Mouse (Mus musculus) stomach, postnatal 0 days (tissue): ENCODE data around the gene Pithd1. TPM values are rescaled to one million over a fixed set of nuclear protein-coding genes. Genes with fewer than 3 reads are reported as not detected.

Experiments
- ATAC-seq: fragments of 200-750 bp; cut with Nextera tagmentation; 2 replicates; pipeline ENCODE4 v1.8.0; 2017; ENCODE audit not compliant: low FRiP score, low TSS enrichment
- DNase-seq: peaks from one replicate; pipeline ENCODE4 v3.0.0-alpha.2; 2016; ENCODE audit warnings: low spot score
- H3K27ac ChIP-seq: fragments of 300-500 bp; sonication (generic); replicated peaks from 2 replicates; pipeline ENCODE4 v1.5.1; 2014; ENCODE audit warnings: mild to moderate bottlenecking, control low read depth
- H3K27me3 ChIP-seq: fragments of 300-500 bp; sonication (generic); 2 replicates; pipeline ENCODE4 v1.6.1; 2014; ENCODE audit warnings: low read length; ENCODE audit not compliant: control insufficient read depth, insufficient read depth
- H3K36me3 ChIP-seq: fragments of 300-500 bp; sonication (generic); 2 replicates; pipeline ENCODE4 v1.6.1; 2014; ENCODE audit warnings: low read length, mixed read lengths; ENCODE audit not compliant: control insufficient read depth, insufficient read depth
- H3K4me1 ChIP-seq: fragments of 300-500 bp; sonication (generic); replicated peaks from 2 replicates; pipeline ENCODE4 v1.6.1; 2014; ENCODE audit warnings: antibody characterized with exemption; ENCODE audit not compliant: control insufficient read depth, insufficient read depth
- H3K4me2 ChIP-seq: fragments of 300-500 bp; sonication (generic); replicated peaks from 2 replicates; pipeline ENCODE4 v1.6.1; 2014; ENCODE audit warnings: low read depth, mild to moderate bottlenecking, control low read depth, moderate library complexity
- H3K4me3 ChIP-seq: fragments of 300-500 bp; sonication (generic); 2 replicates; pipeline ENCODE4 v1.5.1; 2014; ENCODE audit warnings: low read depth, low read length, control low read depth
- H3K9ac ChIP-seq: fragments of 300-500 bp; sonication (generic); 2 replicates; pipeline ENCODE4 v1.6.1; 2014; ENCODE audit warnings: mild to moderate bottlenecking, low read length, control low read depth, mixed read lengths
- H3K9me3 ChIP-seq: fragments of 300-500 bp; sonication (generic); 2 replicates; pipeline ENCODE4 v1.6.1; 2016; ENCODE audit warnings: low read length; ENCODE audit not compliant: control insufficient read depth
- CTCF ChIP-seq: IDR thresholded peaks from 2 replicates; pipeline ENCODE4 v1.5.1; 2016; ENCODE audit warnings: antibody characterized with exemption, low read depth, mild to moderate bottlenecking, moderate library complexity
- EP300 ChIP-seq: optimal IDR thresholded peaks from 2 replicates; pipeline ENCODE3; 2016; ENCODE audit warnings: antibody characterized with exemption
- WGBS: fragments of 180-500 bp; shearing (Covaris S2); extraction: QIAGEN DNeasy Blood & Tissue Kit; methylation state at CpG from one replicate; pipeline ENCODE4 v1.1.7; 2014; 5-methylcytosine and 5-hydroxymethylcytosine counted together
- polyA plus RNA-seq: library from polyadenylated mRNA; unstranded; fragments of >200 nt; fragmentation: Nextera tagmentation; extraction: Ambion mirVana; gene quantifications from 2 replicates; pipeline ENCODE4 v1.2.1, GENCODE M21; 2015

Pithd1 gene
- polyA plus RNA-seq, 1 experiment from 2014 or later, result 40.7 TPM

DNA sequence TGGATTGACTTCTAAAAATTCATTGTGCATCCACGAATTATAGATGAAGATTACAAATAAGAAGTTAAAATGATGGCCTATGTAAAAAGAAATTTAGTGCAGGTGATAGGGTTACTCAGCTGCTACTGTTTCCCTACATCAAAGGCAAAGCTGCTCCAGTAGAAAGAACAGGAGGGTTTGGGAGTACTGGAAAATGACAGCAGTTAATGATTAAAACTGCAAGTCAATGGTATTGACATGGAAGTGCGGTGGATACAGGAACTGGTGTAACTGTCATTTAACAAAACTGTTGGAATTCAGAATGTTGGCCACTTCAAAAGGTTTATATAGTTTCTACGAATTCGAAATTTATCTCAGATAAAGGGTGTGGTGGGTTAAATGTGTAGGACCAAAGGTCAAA is 8.1 kb upstream of the Pithd1 start:
- Histone ChIP-seq H3K4me2 (no peak overlapping the region), H3K27me3 (no peaks in the 10 kb centered on the region), H3K9me3 (no peaks in the 10 kb centered on the region), H3K36me3 (no peaks in the 10 kb centered on the region), H3K27ac (no peak overlapping the region), H3K9ac (no peak overlapping the region), H3K4me3 (no peak overlapping the region), H3K4me1 (no peaks in the 10 kb centered on the region)
- no peak for ATAC-seq
- WGBS, result 80% methylated on average over 4 of the region's 4 CpGs
- no peak for TF ChIP-seq EP300
- DNase-seq, result no peak

DNA sequence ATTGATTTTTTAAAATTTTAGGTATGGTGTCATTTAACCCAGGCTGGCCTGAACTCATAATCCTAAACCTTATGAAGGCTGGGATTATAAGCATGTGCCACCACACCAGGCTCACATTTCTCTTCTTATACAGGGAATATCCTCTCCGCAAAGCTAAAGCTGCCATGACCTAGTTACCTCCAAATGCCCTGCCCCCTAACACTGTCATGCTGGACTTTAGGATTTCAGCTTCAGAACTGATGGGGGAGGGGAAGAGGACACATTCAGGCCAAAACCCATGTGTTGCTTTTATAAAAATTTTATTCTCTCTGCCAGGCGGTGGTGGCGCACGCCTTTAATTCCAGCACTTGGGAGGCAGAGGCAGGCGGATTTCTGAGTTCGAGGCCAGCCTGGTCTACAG is 6.9 kb upstream of the Pithd1 start:
- no peak for DNase-seq
- no peak for ATAC-seq
- Histone ChIP-seq H3K9me3 (no peaks in the 10 kb centered on the region), H3K36me3 (no peaks in the 10 kb centered on the region), H3K27ac (no peak overlapping the region), H3K4me3 (no peak overlapping the region), H3K27me3 (no peaks in the 10 kb centered on the region), H3K4me1 (no peaks in the 10 kb centered on the region), H3K4me2 (no peak overlapping the region), H3K9ac (no peak overlapping the region)
- 94% methylated on average over 6 of the region's 6 CpGs for WGBS
- no peak for TF ChIP-seq CTCF
- no peak for TF ChIP-seq EP300

DNA sequence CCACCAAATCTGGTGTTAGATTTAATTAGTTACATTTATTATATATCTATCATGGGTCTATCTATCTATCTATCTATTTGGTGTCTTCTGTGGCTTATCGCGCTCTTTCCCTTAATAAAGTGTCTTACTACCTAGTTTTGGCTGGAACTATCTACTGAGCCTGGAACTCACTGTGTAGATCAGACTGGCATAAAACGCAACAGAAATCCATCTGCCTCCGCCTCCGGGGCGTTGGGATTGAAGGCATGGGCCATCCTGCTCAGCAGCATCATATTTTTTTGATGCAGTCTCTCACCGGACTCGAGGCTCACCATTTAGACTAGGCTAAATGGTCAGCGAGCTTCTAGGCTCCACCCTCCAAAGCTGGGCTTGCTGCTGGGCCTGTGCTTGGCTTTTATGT is 650 bp upstream of the Pithd1 start:
- 63% methylated on average over 9 of the region's 9 CpGs for WGBS
- Histone ChIP-seq H3K27me3 (no peaks in the 10 kb centered on the region), H3K4me3 (peak overlapping the region; percentile 98), H3K4me2 (peak overlapping the region; percentile 97), H3K4me1 (no peaks in the 10 kb centered on the region), H3K9me3 (no peaks in the 10 kb centered on the region), H3K9ac (no peak overlapping the region), H3K27ac (peak overlapping the region; percentile 90), H3K36me3 (0 out of 2 replicates have a peak, but pooled peaks cover 4% of the 10 kb centered on the region)
- TF ChIP-seq EP300, result no peak
- no peak for TF ChIP-seq CTCF
- ATAC-seq, result no peak
- DNase-seq, result no peak

DNA sequence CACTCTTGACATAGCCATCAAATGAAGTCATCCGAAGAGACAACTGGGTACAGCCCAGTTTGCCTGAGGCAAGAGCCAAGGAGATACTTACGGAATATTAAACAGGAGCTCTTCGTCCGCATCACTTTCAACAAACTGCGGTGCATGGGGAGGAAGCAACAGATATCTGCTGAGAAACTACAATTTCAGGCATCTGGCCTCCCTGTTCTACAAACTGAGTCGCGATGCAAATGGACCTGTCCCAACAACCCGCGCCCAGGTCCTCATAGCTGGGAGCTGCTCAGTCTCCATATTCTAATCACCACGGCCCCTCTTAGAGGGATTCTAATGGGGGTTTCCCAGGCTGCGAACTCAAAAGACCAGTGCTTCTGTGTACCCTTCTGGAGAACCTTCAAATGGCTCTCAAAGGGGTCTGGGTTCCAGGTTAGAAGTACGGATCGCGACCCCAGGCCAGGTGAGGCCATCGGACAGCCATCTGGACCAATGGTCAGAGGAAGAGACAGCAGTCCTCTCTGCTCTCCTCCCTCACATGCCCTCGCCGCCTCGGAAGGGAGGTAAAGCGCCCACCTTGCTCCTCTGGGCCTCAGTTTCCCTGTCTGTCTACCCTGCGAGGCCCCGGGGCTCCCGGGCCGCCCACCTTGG is 642 bp downstream of the Pithd1 start:
- Histone ChIP-seq H3K4me3 (peak overlapping the region; percentile 98), H3K27me3 (no peaks in the 10 kb centered on the region), H3K4me2 (peak overlapping the region; percentile 97), H3K27ac (peak overlapping the region; percentile 90), H3K9ac (peak overlapping the region; percentile 95), H3K4me1 (no peaks in the 10 kb centered on the region), H3K9me3 (no peaks in the 10 kb centered on the region), H3K36me3 (0 out of 2 replicates have a peak, but pooled peaks cover 4% of the 10 kb centered on the region)
- 5% methylated on average over 23 of the region's 23 CpGs for WGBS
- no peak for TF ChIP-seq CTCF
- no peak for TF ChIP-seq EP300
- no peak; the same call in 1 of the 2 replicates for ATAC-seq
- DNase-seq, result no peak

DNA sequence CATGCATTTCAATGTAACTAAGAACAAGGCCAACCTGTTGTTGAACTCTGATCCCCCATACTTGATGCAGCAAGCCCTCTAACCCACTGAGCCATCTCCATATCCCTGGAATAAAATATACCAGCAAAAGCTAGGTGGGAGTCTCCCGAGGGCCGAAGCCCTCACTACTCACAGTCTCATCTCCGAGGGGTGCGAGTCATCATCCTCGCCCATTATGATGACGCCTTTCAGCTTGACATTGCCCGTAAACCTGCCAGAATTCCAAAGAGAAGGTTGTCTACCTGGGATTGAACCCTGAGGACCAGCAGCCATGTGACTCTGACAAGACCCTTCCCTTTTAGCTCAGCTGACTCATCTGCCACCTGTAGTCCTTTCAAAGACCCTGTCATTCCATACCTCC is 1.3 kb downstream of the Pithd1 start:
- no peak for ATAC-seq
- Histone ChIP-seq H3K4me3 (peak overlapping the region; percentile 98; the same call in 1 of the 2 replicates), H3K27ac (no peak overlapping the region), H3K9me3 (no peaks in the 10 kb centered on the region), H3K4me2 (peak overlapping the region; percentile 97), H3K36me3 (0 out of 2 replicates have a peak, but pooled peaks cover 4% of the 10 kb centered on the region), H3K27me3 (no peaks in the 10 kb centered on the region), H3K4me1 (no peaks in the 10 kb centered on the region), H3K9ac (peak overlapping the region; percentile 95)
- 74% methylated on average over 7 of the region's 7 CpGs for WGBS
- TF ChIP-seq EP300 (no peak), CTCF (no peak)
- no peak for DNase-seq

DNA sequence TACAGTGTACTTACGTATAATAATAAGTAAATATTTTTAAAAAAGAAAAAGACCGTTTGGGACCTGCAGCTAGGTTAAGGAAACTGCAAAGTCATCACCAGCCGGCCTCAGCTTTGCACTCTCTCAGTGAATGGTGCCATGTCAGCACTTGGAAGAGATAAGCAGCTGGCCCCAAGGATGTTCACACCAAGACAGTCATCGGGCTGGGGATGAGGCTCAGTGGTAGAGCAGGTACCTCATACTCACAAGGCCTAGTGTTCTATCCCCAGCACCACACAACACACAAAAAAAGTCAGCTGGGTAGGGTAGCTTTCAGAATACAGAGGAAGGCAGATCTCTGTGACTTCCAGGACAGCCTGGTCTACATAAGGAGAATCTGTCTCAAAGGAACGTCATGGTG is 1.9 kb downstream of the Pithd1 start:
- H3K4me3 ChIP-seq, result no peak overlapping the region
- TF ChIP-seq CTCF (no peak), EP300 (no peak)
- no peak overlapping the region for H3K9ac ChIP-seq
- DNase-seq (no peak), ATAC-seq (no peak)
- no peak overlapping the region for H3K4me2 ChIP-seq
- H3K9me3 ChIP-seq, result no peaks in the 10 kb centered on the region
- no peak overlapping the region for H3K27ac ChIP-seq
- H3K27me3 ChIP-seq, result no peaks in the 10 kb centered on the region
- H3K36me3 ChIP-seq, result 0 out of 2 replicates have a peak, but pooled peaks cover 4% of the 10 kb centered on the region
- 85% methylated on average over 5 of the region's 5 CpGs for WGBS
- no peaks in the 10 kb centered on the region for H3K4me1 ChIP-seq
